Mouse (Mus musculus) kidney, postnatal 36 days (tissue): ENCODE measurements around the gene Spns2.
"Not testable (repeated sequence)": the region's sequence is repeated elsewhere in the genome, so short reads cannot be mapped to it uniquely, and the experiment has no call there.

ENCODE experiments used
- DNase-seq, 2 experiments: peaks; one replicate each; pipeline ENCODE4 v3.0.0; 2021 to 2022; ENCODE audit warnings: mixed read lengths in 2 of 2

Gene Spns2

GRCm38 (mm10) chr11:72471381-72471780 lies 18.3 kb downstream of the Spns2 start:
- DNase-seq, result no peak

GRCm38 (mm10) chr11:72470004-72470403 lies 19.7 kb downstream of the Spns2 start:
- no peak for DNase-seq

GRCm38 (mm10) chr11:72469217-72469616 lies 20.5 kb downstream of the Spns2 start:
- peak; percentile 88 to 89 for DNase-seq

- DNase-seq, result no peak
These were observed 21.2 kb downstream of the Spns2 start for GRCm38 (mm10) chr11:72468525-72468924.

- no peak for DNase-seq
These were observed 22.8 kb downstream of the Spns2 start for GRCm38 (mm10) chr11:72466694-72467507.

- DNase-seq, result no peak
These were observed 23.6 kb downstream of the Spns2 start for GRCm38 (mm10) chr11:72465978-72466693.

- DNase-seq, result no peak
These were observed 24.9 kb downstream of the Spns2 start for GRCm38 (mm10) chr11:72464821-72465220.

- DNase-seq, result peak in 1 of 2 experiments; percentile 21
These were observed 28.2 kb downstream of the Spns2 start for GRCm38 (mm10) chr11:72461500-72461981.

- DNase-seq, result no peak
These were observed 31.2 kb downstream of the Spns2 start for GRCm38 (mm10) chr11:72458502-72458901.

GRCm38 (mm10) chr11:72457995-72458496 lies 31.7 kb downstream of the Spns2 start:
- DNase-seq, result peak; percentile 63 to 66

- no peak for DNase-seq
These were observed 34.0 kb downstream of the Spns2 start for GRCm38 (mm10) chr11:72455694-72456093.

- DNase-seq, result no peak
These were observed 36.4 kb downstream of the Spns2 start for GRCm38 (mm10) chr11:72453105-72453953.

GRCm38 (mm10) chr11:72452140-72452665 lies 37.5 kb downstream of the Spns2 start:
- DNase-seq, result no peak

GRCm38 (mm10) chr11:72447475-72447874 lies 42.2 kb downstream of the Spns2 start:
- no peak for DNase-seq

- DNase-seq, result peak; percentile 54 to 79
These were observed 43.2 kb downstream of the Spns2 start for GRCm38 (mm10) chr11:72446311-72447105.

- peak; percentile 98 to 99 for DNase-seq
These were observed 48.6 kb downstream of the Spns2 start, which contains the start of gene Mybbp1a for GRCm38 (mm10) chr11:72440965-72441664. Mybbp1a (plus strand) TSS chr11:72441355.

GRCm38 (mm10) chr11:72440597-72440964 lies 49.1 kb downstream of the Spns2 start:
- not testable (repeated sequence) for DNase-seq

GRCm38 (mm10) chr11:72438411-72438810 lies 51.3 kb downstream of the Spns2 start:
- DNase-seq, result no peak

- peak; percentile 53 to 80 for DNase-seq
These were observed 52.7 kb downstream of the Spns2 start for GRCm38 (mm10) chr11:72436756-72437650.

- peak in 1 of 2 experiments; percentile 69 for DNase-seq
These were observed 53.4 kb downstream of the Spns2 start for GRCm38 (mm10) chr11:72436271-72436670.
